Mouse (Mus musculus): Measurements from ENCODE around the gene Cct3. TPM values are rescaled to one million over a fixed set of nuclear protein-coding genes. Genes with fewer than 3 reads are reported as not detected.

Gene Cct3
- polyA plus RNA-seq, 1 experiment from 2014 or later, result 151 TPM

Other genes with a start within 250 kb of the Cct3 start
- gene Naxe, start 238.6 kb upstream of the Cct3 start, polyA plus RNA-seq (2015; fragmentation: Nextera tagmentation; extraction: Ambion mirVana), result 78.0 and 80.1 TPM in 2 replicates
- gene Ttc24, start 218.8 kb upstream of the Cct3 start, polyA plus RNA-seq (2015; fragmentation: Nextera tagmentation; extraction: Ambion mirVana), result not detected in 2 replicates
- gene Iqgap3, start 215.1 kb upstream of the Cct3 start, polyA plus RNA-seq (2015; fragmentation: Nextera tagmentation; extraction: Ambion mirVana), result 2.9 and 3.2 TPM in 2 replicates
- gene Mef2d, start 154.7 kb upstream of the Cct3 start, polyA plus RNA-seq (2015; fragmentation: Nextera tagmentation; extraction: Ambion mirVana), result 5.7 and 6.4 TPM in 2 replicates
- gene Rhbg, start 42.4 kb upstream of the Cct3 start, polyA plus RNA-seq (2015; fragmentation: Nextera tagmentation; extraction: Ambion mirVana), result 6.5 and 7.0 TPM in 2 replicates
- gene Gm38392, start 9.9 kb upstream of the Cct3 start, polyA plus RNA-seq (2015; fragmentation: Nextera tagmentation; extraction: Ambion mirVana), result 0.64 and 1.0 TPM in 2 replicates
- gene Tsacc, start 117 bp upstream of the Cct3 start, polyA plus RNA-seq (2015; fragmentation: Nextera tagmentation; extraction: Ambion mirVana), result 6.2 and 7.0 TPM in 2 replicates
- 111 and 114 TPM in 2 replicates for gene Glmp, start 27.9 kb downstream of the Cct3 start, polyA plus RNA-seq (2015; fragmentation: Nextera tagmentation; extraction: Ambion mirVana)
- gene Tmem79, start 39.0 kb downstream of the Cct3 start, polyA plus RNA-seq (2015; fragmentation: Nextera tagmentation; extraction: Ambion mirVana), result 1.4 TPM in 2 replicates
- gene Smg5, start 39.1 kb downstream of the Cct3 start, polyA plus RNA-seq (2015; fragmentation: Nextera tagmentation; extraction: Ambion mirVana), result 9.9 and 11.8 TPM in 2 replicates
- 1.7 and 2.0 TPM in 2 replicates for gene Paqr6, start 67.5 kb downstream of the Cct3 start, polyA plus RNA-seq (2015; fragmentation: Nextera tagmentation; extraction: Ambion mirVana)
- 0.43 and 0.62 TPM in 2 replicates for gene Bglap3, start 75.6 kb downstream of the Cct3 start, polyA plus RNA-seq (2015; fragmentation: Nextera tagmentation; extraction: Ambion mirVana)
- gene Bglap2, start 81.6 kb downstream of the Cct3 start, polyA plus RNA-seq (2015; fragmentation: Nextera tagmentation; extraction: Ambion mirVana), result not detected in 2 replicates
- gene Bglap, start 87.3 kb downstream of the Cct3 start, polyA plus RNA-seq (2015; fragmentation: Nextera tagmentation; extraction: Ambion mirVana), result not detected in 2 replicates
- 59.5 and 64.3 TPM in 2 replicates for gene Pmf1, start 113.2 kb downstream of the Cct3 start, polyA plus RNA-seq (2015; fragmentation: Nextera tagmentation; extraction: Ambion mirVana)
- gene Slc25a44, start 128.0 kb downstream of the Cct3 start, polyA plus RNA-seq (2015; fragmentation: Nextera tagmentation; extraction: Ambion mirVana), result 9.0 and 9.2 TPM in 2 replicates
- 27.3 and 30.0 TPM in 2 replicates for gene Sema4a, start 164.1 kb downstream of the Cct3 start, polyA plus RNA-seq (2015; fragmentation: Nextera tagmentation; extraction: Ambion mirVana)
- gene Lmna, start 212.8 kb downstream of the Cct3 start, polyA plus RNA-seq (2015; fragmentation: Nextera tagmentation; extraction: Ambion mirVana), result 68.4 and 73.4 TPM in 2 replicates
- 0.37 and 0.51 TPM in 2 replicates for gene Mex3a, start 235.3 kb downstream of the Cct3 start, polyA plus RNA-seq (2015; fragmentation: Nextera tagmentation; extraction: Ambion mirVana)